Mouse (Mus musculus): ENCODE data around the gene Olfr1417. TPM values are rescaled to one million over a fixed set of nuclear protein-coding genes. Genes with fewer than 3 reads are reported as not detected.
A peak's percentile ranks its signal among the peaks of the same experiment; 100 is the strongest.

Olfr1417 gene
- polyA plus RNA-seq, 1 experiment from 2014 or later = not detected

GRCm38 (mm10) chr19:11785409-11786154, 53.4 kb downstream of the Olfr1417 start:
- H3K27ac ChIP-seq (ENCODE audit: low read depth) = no peak overlapping the region
- H3K27me3 ChIP-seq (replicated peaks; ENCODE audit: control insufficient read depth, insufficient read depth, low read length) = no peaks in the 10 kb centered on the region
- H3K4me3 ChIP-seq (ENCODE audit: low read depth, low read length) = no peak overlapping the region
- DNase-seq (ENCODE audit: low spot score) (peak; percentile 13), ATAC-seq (replicated peaks; ENCODE audit: low FRiP score, low TSS enrichment, low read depth) (no peak)
- WGBS = 85% methylated on average over 14 of the region's 14 CpGs
- no peak overlapping the region for H3K9ac ChIP-seq (ENCODE audit: low read length)
- H3K9me3 ChIP-seq (ENCODE audit: control insufficient read depth, low read length) = no peaks in the 10 kb centered on the region
- peaks cover 6% of the 10 kb centered on the region; the same call in 1 of the 2 replicates for H3K36me3 ChIP-seq (ENCODE audit: control insufficient read depth, insufficient read depth, low read length)
- no peaks in the 10 kb centered on the region for H3K4me1 ChIP-seq (replicated peaks; ENCODE audit: control insufficient read depth, insufficient read depth, low read length)
- H3K4me2 ChIP-seq (ENCODE audit: low read length) = no peak overlapping the region

- Histone ChIP-seq H3K4me3 (ENCODE audit: low read depth, low read length) (no peak overlapping the region), H3K9me3 (ENCODE audit: control insufficient read depth, low read length) (no peaks in the 10 kb centered on the region), H3K27me3 (replicated peaks; ENCODE audit: control insufficient read depth, insufficient read depth, low read length) (no peaks in the 10 kb centered on the region), H3K36me3 (ENCODE audit: control insufficient read depth, insufficient read depth, low read length) (peaks cover 44% of the 10 kb centered on the region), H3K4me2 (ENCODE audit: low read length) (no peak overlapping the region), H3K4me1 (replicated peaks; ENCODE audit: control insufficient read depth, insufficient read depth, low read length) (no peaks in the 10 kb centered on the region), H3K27ac (ENCODE audit: low read depth) (no peak overlapping the region), H3K9ac (ENCODE audit: low read length) (no peak overlapping the region)
- DNase-seq (ENCODE audit: low spot score) (peak; percentile 87), ATAC-seq (replicated peaks; ENCODE audit: low FRiP score, low TSS enrichment, low read depth) (0 out of 2 replicates have a peak, but pooled peaks have one; percentile 62)
- WGBS = 65% methylated on average over 7 of the region's 7 CpGs
Observed at GRCm38 (mm10) chr19:11777191-11777865, 61.7 kb downstream of the Olfr1417 start.

Other genes with a start within 250 kb of the Olfr1417 start
- gene Ms4a6d, start 234.4 kb downstream of the Olfr1417 start, polyA plus RNA-seq (2014; fragmentation: Nextera tagmentation; extraction: Ambion mirVana) = 4.1 and 4.7 TPM in 2 replicates
- gene Ms4a2, start 215.5 kb downstream of the Olfr1417 start, polyA plus RNA-seq (2014; fragmentation: Nextera tagmentation; extraction: Ambion mirVana) = 0.27 TPM in 1 of 2 replicates, not detected in the other
- not detected in 2 replicates for gene Ms4a3, start 198.4 kb downstream of the Olfr1417 start, polyA plus RNA-seq (2014; fragmentation: Nextera tagmentation; extraction: Ambion mirVana)
- not detected in 2 replicates for gene Oosp2, start 178.7 kb downstream of the Olfr1417 start, polyA plus RNA-seq (2014; fragmentation: Nextera tagmentation; extraction: Ambion mirVana)
- not detected in 2 replicates for gene Oosp1, start 148.1 kb downstream of the Olfr1417 start, polyA plus RNA-seq (2014; fragmentation: Nextera tagmentation; extraction: Ambion mirVana)
- gene Oosp3, start 142.2 kb downstream of the Olfr1417 start, polyA plus RNA-seq (2014; fragmentation: Nextera tagmentation; extraction: Ambion mirVana) = not detected in 2 replicates
- not detected in 2 replicates for gene Gif, start 91.7 kb downstream of the Olfr1417 start, polyA plus RNA-seq (2014; fragmentation: Nextera tagmentation; extraction: Ambion mirVana)
- gene Mrpl16, start 68.8 kb downstream of the Olfr1417 start, polyA plus RNA-seq (2014; fragmentation: Nextera tagmentation; extraction: Ambion mirVana) = 67.1 and 67.8 TPM in 2 replicates
- 28.4 and 30.0 TPM in 2 replicates for gene Stx3, start 19.8 kb downstream of the Olfr1417 start, polyA plus RNA-seq (2014; fragmentation: Nextera tagmentation; extraction: Ambion mirVana)
- gene Olfr1418, start 21.8 kb upstream of the Olfr1417 start, polyA plus RNA-seq (2014; fragmentation: Nextera tagmentation; extraction: Ambion mirVana) = not detected in 2 replicates
- not detected in 2 replicates for gene Olfr1419, start 35.9 kb upstream of the Olfr1417 start, polyA plus RNA-seq (2014; fragmentation: Nextera tagmentation; extraction: Ambion mirVana)
- gene Olfr1420, start 47.3 kb upstream of the Olfr1417 start, polyA plus RNA-seq (2014; fragmentation: Nextera tagmentation; extraction: Ambion mirVana) = 0.07 and 0.12 TPM in 2 replicates
- gene Patl1, start 73.2 kb upstream of the Olfr1417 start, polyA plus RNA-seq (2014; fragmentation: Nextera tagmentation; extraction: Ambion mirVana) = 23.2 and 25.4 TPM in 2 replicates
- 8.8 and 9.0 TPM in 2 replicates for gene Osbp, start 126.7 kb upstream of the Olfr1417 start, polyA plus RNA-seq (2014; fragmentation: Nextera tagmentation; extraction: Ambion mirVana)
- not detected in 2 replicates for gene Olfr1423, start 202.1 kb upstream of the Olfr1417 start, polyA plus RNA-seq (2014; fragmentation: Nextera tagmentation; extraction: Ambion mirVana)
- 0.12 TPM in 1 of 2 replicates, not detected in the other for gene Olfr1424, start 223.5 kb upstream of the Olfr1417 start, polyA plus RNA-seq (2014; fragmentation: Nextera tagmentation; extraction: Ambion mirVana)
- not detected in 2 replicates for gene Olfr1425, start 238.5 kb upstream of the Olfr1417 start, polyA plus RNA-seq (2014; fragmentation: Nextera tagmentation; extraction: Ambion mirVana)

Data from intestine, embryonic 14.5 days (tissue).